Mouse (Mus musculus): Measurements from ENCODE around the gene Cldn4. TPM values are rescaled to one million over a fixed set of nuclear protein-coding genes. Genes with fewer than 3 reads are reported as not detected.

Gene Cldn4
- 46.3 and 68.0 TPM in 2 replicates for polyA plus RNA-seq (2015; fragmentation: Nextera tagmentation; extraction: Ambion mirVana)

DNA sequence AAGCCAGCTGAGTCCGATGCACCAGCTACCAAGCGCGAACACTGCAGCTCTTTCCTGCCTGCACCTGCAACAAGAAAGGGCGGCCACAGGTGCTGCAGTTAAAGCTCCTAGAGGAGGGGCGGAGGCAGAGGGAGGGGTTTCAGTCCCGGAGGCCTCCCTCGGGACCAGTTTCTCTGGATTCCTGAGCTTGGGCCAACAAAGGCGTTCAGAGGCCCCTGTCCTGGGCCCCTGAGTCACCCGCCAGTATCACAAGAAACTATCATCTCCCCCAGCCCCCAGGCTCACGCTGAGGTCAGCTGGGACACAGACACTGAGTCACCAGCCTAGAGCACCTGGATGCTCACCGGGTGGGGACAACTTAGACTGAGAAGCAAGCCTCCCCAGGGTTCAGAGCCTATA lies at the start of gene Cldn4:
Gene Cldn4 (minus strand): TSS at position 78 of the 399 bp plus-strand sequence.
- no peaks in the 10 kb centered on the region for H3K36me3 ChIP-seq
- H3K9ac ChIP-seq: 0 out of 2 replicates have a peak within 1 kb of the TSS, but pooled peaks have one; percentile 23
- H3K27ac ChIP-seq: peak within 1 kb of the TSS; percentile 54
- peak within 1 kb of the TSS; percentile 35 for H3K4me3 ChIP-seq
- H3K4me1 ChIP-seq: peaks cover 26% of the 10 kb centered on the region
- no peaks in the 10 kb centered on the region for H3K9me3 ChIP-seq
- H3K4me2 ChIP-seq: peak within 1 kb of the TSS; percentile 31
- WGBS: 9% methylated on average over 11 of the region's 11 CpGs
- peak; percentile 21; the same call in 1 of the 2 replicates for ATAC-seq (ENCODE audit: insufficient number of reproducible peaks, low FRiP score, low TSS enrichment, low read depth)
- H3K27me3 ChIP-seq: peaks cover 38% of the 10 kb centered on the region

DNA sequence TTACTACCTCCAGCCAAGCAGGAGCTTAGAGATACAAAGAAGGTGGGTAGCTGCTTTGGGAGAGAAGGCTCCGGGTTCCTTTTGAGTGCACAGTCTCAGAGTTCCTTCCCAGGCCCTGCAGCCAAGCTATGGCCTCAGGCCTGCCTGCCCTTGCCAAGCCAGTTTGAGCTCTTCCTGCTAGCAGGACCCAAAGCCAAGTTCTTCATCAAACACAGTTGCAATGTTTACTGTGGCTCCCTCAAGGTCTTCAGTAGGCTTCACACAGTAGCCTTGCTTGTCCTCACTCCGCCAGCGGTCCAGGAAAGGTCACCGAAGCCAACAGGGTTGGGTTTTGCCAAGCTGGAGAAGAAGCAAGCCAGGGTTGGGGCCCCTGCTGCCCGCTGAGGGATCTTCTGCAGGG lies 45.8 kb upstream of the Cldn4 start:
- no peak overlapping the region for H3K27ac ChIP-seq
- no peak overlapping the region for H3K9ac ChIP-seq
- no peak for ATAC-seq (ENCODE audit: insufficient number of reproducible peaks, low FRiP score, low TSS enrichment, low read depth)
- H3K27me3 ChIP-seq: peaks cover 29% of the 10 kb centered on the region
- no peak overlapping the region for H3K4me3 ChIP-seq
- no peaks in the 10 kb centered on the region for H3K9me3 ChIP-seq
- no peaks in the 10 kb centered on the region for H3K36me3 ChIP-seq
- no peak overlapping the region for H3K4me2 ChIP-seq
- WGBS: 82% methylated on average over 5 of the region's 5 CpGs
- 0 out of 2 replicates have a peak, but pooled peaks cover 4% of the 10 kb centered on the region for H3K4me1 ChIP-seq

DNA sequence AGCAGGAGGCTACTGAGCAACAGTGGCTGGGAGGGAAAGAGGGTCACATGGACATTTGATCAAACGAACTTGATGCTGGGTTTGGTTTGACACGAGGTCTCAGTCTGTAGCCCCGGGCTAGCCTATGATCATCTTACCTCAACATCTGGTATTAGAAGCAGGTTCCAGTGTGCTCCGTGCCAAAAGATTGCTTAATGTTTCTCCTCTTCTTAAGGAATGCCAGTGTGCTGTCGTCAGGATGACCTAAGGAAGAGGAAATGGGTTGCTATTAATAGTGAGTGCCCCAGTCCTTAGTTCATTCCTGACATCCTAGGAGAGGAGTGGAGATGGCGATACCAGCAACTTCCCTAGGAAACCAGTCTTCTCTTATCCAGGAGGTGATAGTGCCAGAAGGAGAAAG lies 43.0 kb upstream of the Cldn4 start:
- Histone ChIP-seq H3K9me3 (no peaks in the 10 kb centered on the region), H3K36me3 (no peaks in the 10 kb centered on the region), H3K27ac (no peak overlapping the region), H3K4me1 (peaks cover 24% of the 10 kb centered on the region), H3K4me3 (no peak overlapping the region), H3K9ac (no peak overlapping the region), H3K4me2 (no peak overlapping the region), H3K27me3 (peaks cover 58% of the 10 kb centered on the region)
- WGBS: 29% methylated on average over 6 of the region's 6 CpGs
- ATAC-seq (ENCODE audit: insufficient number of reproducible peaks, low FRiP score, low TSS enrichment, low read depth): no peak

DNA sequence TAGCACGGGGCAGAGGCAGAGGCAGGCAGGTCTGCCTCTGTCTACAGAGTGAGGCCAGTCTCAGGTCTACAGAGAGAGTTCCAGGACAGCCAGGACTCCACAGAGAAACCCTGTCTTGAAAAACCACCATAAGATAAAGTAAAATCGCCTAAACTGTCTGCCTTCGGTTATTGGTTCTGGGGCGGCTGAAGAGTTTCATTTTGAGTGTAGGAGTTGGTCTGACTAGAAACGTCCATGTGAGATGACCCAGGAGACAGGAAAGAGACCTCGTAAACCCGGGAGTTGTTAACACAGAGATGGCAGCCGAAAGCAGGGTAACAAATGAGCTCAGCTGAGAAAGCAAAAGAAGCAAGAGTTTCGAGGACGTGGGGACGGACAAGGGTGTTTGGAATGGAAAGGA lies 42.4 kb upstream of the Cldn4 start:
- no peaks in the 10 kb centered on the region for H3K9me3 ChIP-seq
- no peaks in the 10 kb centered on the region for H3K36me3 ChIP-seq
- peaks cover 24% of the 10 kb centered on the region for H3K4me1 ChIP-seq
- no peak overlapping the region for H3K9ac ChIP-seq
- WGBS: 55% methylated on average over 11 of the region's 11 CpGs
- H3K27me3 ChIP-seq: peaks cover 63% of the 10 kb centered on the region
- H3K4me2 ChIP-seq: no peak overlapping the region
- H3K4me3 ChIP-seq: no peak overlapping the region
- H3K27ac ChIP-seq: no peak overlapping the region
- ATAC-seq (ENCODE audit: insufficient number of reproducible peaks, low FRiP score, low TSS enrichment, low read depth): no peak

DNA sequence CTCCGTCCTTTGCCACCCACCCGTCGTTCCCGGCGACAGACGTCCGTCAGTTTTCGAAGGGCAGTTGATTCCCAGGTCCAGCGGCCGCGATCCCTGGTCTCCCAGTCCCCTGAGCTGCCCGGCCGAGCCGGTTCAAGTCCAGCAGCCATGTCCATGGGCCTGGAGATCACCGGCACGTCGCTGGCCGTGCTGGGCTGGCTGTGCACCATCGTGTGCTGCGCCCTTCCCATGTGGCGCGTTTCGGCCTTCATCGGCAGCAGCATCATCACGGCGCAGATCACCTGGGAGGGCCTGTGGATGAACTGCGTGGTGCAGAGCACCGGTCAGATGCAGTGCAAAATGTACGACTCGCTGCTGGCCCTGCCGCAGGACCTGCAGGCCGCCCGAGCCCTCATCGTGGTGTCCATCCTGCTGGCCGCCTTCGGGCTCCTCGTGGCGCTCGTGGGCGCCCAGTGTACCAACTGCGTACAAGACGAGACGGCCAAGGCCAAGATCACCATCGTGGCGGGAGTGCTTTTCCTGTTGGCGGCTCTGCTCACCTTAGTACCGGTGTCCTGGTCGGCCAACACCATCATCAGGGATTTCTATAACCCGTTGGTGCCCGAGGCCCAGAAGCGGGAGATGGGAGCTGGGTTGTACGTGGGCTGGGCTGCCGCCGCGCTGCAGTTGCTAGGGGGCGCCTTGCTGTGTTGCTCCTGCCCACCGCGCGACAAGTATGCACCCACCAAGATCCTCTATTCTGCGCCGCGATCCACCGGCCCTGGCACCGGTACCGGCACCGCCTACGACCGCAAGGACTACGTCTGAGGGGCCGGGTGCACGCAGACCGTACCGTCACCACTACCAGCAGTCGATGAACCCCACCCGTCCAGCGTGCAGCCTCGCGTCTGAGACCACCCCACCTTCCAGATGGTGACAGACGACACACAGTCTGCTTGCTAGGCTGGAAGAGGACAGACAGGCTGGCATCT lies 39.8 kb upstream of the Cldn4 start:
- Histone ChIP-seq H3K36me3 (no peaks in the 10 kb centered on the region), H3K9me3 (no peaks in the 10 kb centered on the region), H3K4me3 (peak overlapping the region; percentile 30), H3K9ac (no peak overlapping the region), H3K4me1 (peaks cover 24% of the 10 kb centered on the region), H3K4me2 (peak overlapping the region; percentile 49), H3K27me3 (peaks cover 66% of the 10 kb centered on the region), H3K27ac (no peak overlapping the region)
- no peak for ATAC-seq (ENCODE audit: insufficient number of reproducible peaks, low FRiP score, low TSS enrichment, low read depth)
- WGBS: 3% methylated on average over 79 of the region's 79 CpGs

DNA sequence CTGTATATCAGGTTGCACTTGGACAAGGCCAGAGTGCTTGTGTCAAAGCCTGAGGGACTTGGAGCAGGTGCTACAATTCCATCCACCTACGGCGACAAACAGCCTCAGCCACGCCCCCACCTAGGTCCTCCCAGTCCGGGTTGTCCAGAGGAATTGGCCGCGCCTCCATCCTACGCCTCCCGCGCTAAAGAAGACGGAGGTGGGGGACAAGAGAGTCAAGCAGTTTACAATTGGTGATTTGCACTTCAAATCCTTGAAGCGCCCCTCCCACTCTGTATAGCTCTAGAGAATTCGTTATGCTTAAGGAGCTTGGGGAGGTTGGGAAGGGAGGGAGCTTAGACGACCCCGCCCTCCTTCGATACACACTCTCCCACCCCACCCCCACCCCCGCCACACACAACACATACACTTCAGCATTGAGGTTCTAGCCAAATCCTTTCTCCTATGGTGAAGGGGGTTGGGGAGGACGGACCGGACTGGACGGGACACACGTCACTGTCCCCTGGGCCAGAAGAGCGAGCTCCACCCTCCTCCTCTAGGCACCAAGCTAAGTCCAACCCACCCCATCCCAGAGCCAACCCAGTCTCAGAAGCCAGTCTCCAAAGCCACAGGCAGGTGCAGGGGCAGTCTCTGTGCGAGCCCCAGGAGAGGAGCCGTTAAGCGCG lies 39.0 kb upstream of the Cldn4 start, which contains the start of gene Cldn3:
Gene Cldn3 (plus strand): TSS at position 582 of the 665 bp plus-strand sequence.
- no peak within 1 kb of the TSS for H3K9ac ChIP-seq
- no peak within 1 kb of the TSS for H3K27ac ChIP-seq
- WGBS: 1% methylated on average over 25 of the region's 25 CpGs

DNA sequence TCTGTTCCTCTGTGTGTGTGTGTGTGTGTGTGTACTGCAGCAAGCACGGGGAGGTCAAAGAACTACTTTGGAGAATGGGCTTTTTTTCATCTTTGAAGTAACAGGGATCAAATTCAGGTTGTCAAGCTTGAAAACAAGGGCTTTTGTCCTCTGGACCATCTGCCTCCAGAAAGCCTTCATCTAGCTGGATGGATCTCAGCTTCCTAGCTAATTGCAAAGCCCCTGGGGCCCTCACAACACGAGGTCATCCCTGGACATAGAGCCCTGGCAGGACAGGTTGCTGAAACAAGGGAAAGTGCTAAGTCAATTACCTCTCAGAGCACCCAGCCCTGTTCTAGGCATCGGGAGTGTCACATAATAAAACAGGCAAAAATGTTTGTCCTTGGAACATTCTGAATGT lies 37.0 kb upstream of the Cldn4 start:
- no peaks in the 10 kb centered on the region for H3K36me3 ChIP-seq
- ATAC-seq (ENCODE audit: insufficient number of reproducible peaks, low FRiP score, low TSS enrichment, low read depth): no peak
- no peak overlapping the region for H3K4me2 ChIP-seq
- no peak overlapping the region for H3K4me3 ChIP-seq
- peaks cover 20% of the 10 kb centered on the region for H3K4me1 ChIP-seq
- H3K9ac ChIP-seq: no peak overlapping the region
- H3K27ac ChIP-seq: no peak overlapping the region
- H3K27me3 ChIP-seq: peaks cover 48% of the 10 kb centered on the region
- H3K9me3 ChIP-seq: no peaks in the 10 kb centered on the region
- WGBS: 34% methylated on average over 3 of the region's 3 CpGs

More for the DNA sequence above, 39.0 kb upstream of the Cldn4 start, which contains the start of gene Cldn3:
- Histone ChIP-seq H3K4me2 (peak within 1 kb of the TSS; percentile 49), H3K4me1 (peaks cover 24% of the 10 kb centered on the region), H3K27me3 (peaks cover 64% of the 10 kb centered on the region), H3K4me3 (peak within 1 kb of the TSS; percentile 30), H3K36me3 (no peaks in the 10 kb centered on the region), H3K9me3 (no peaks in the 10 kb centered on the region)
- no peak for ATAC-seq (ENCODE audit: insufficient number of reproducible peaks, low FRiP score, low TSS enrichment, low read depth)

DNA sequence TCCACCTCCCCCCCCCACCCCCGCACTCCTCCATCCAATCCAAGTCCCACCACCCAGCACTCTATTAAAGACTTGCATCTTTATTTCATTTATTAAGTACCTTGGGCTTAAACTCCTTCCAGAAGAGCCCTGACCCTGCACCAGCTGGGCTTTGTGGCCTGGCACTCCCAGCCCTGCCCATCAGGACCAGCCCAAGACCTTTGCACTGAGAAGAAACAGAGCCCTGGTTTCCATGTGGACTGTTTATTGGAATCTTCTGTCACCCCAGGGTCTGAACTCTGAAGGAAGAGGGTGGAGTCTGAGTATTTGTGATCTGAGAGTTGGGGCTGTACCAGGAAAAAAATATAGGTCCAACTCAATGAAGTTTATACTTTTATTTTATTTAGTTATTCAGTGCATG lies 36.4 kb upstream of the Cldn4 start:
- no peak overlapping the region for H3K4me2 ChIP-seq
- no peak for ATAC-seq (ENCODE audit: insufficient number of reproducible peaks, low FRiP score, low TSS enrichment, low read depth)
- 76% methylated on average over 1 of the region's 1 CpGs for WGBS
- H3K9ac ChIP-seq: no peak overlapping the region
- H3K27me3 ChIP-seq: peaks cover 42% of the 10 kb centered on the region
- no peak overlapping the region for H3K4me3 ChIP-seq
- H3K36me3 ChIP-seq: no peaks in the 10 kb centered on the region
- peaks cover 20% of the 10 kb centered on the region for H3K4me1 ChIP-seq
- no peaks in the 10 kb centered on the region for H3K9me3 ChIP-seq
- no peak overlapping the region for H3K27ac ChIP-seq

DNA sequence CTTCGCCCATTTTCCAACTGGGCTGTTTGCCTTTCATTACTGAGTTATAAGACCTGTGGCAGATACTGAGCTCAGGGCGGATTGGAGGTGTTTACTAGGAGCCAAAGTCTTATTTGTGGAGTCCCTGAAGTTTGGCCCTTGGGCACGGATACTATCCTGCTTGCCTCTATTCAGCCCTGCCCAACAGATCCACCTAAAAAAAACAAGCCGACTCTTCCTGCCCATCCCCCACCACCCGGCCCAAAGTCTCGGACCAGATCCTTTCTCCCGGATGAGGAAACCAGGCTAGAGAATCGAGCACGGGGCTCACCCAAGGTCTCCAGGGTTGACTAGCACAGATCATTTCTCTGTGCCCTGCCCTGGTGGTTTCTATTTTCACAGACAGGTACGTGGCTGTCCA lies 34.4 kb upstream of the Cldn4 start:
- Histone ChIP-seq H3K4me2 (no peak overlapping the region), H3K4me3 (no peak overlapping the region), H3K27me3 (peaks cover 23% of the 10 kb centered on the region), H3K9ac (no peak overlapping the region), H3K4me1 (peaks cover 11% of the 10 kb centered on the region), H3K27ac (no peak overlapping the region), H3K36me3 (no peaks in the 10 kb centered on the region), H3K9me3 (no peaks in the 10 kb centered on the region)
- 67% methylated on average over 10 of the region's 10 CpGs for WGBS
- no peak for ATAC-seq (ENCODE audit: insufficient number of reproducible peaks, low FRiP score, low TSS enrichment, low read depth)

DNA sequence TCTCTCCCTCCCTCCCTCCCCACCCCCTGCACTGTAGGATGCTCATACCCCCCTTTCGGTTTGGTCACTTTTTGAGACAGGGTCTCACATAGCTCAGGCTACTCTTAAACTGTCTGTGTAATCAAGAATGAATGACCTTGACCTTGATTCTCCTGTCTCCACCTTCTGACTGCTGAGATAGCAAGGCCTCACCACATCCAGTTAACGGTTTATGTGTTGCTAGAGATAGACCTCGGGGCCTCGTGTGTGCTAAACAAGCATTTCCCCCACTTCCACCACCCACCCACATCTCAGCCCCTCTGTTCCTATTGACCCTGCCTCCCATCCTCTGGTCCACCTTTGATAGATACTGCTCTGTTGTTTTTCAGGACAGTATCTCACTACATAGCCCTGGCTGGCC lies 31.1 kb upstream of the Cldn4 start:
- no peaks in the 10 kb centered on the region for H3K36me3 ChIP-seq
- WGBS: 84% methylated on average over 4 of the region's 4 CpGs

DNA sequence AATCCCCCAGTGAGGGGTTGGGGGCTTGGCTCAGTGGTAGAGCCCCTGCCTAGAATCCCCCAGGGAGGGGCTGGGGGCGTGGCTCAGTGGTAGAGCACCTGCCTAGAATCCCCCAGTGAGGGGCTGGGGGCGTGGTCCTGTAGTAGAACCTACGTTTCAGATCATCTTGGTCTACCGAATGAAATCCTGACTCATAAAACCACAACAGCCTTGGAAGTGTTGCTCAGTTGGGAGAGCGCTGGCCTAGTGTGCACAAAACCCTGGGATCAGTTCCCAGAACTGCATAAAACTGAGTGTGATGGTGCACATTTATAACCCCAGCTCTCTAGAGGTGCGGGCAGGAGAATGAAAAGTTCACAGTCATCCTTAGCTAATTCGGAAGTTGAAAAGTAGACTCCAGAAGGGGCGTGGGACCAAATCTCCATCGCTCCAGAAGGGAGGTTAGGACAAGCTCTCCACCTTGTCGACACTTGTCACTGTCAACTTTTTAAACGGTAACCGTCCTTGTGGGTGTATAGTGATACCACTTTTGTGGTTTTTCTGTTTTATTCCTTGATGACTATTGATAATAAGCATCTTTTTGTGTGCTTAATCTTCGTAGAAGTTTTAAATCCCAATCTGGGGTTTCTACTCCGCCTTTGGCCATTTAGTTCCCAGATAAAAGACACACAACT lies 30.0 kb upstream of the Cldn4 start:
- H3K9ac ChIP-seq: no peak overlapping the region
- no peaks in the 10 kb centered on the region for H3K27me3 ChIP-seq
- no peak for ATAC-seq (ENCODE audit: insufficient number of reproducible peaks, low FRiP score, low TSS enrichment, low read depth)
- 84% methylated on average over 14 of the region's 14 CpGs for WGBS
- no peaks in the 10 kb centered on the region for H3K9me3 ChIP-seq
- no peak overlapping the region for H3K27ac ChIP-seq
- H3K4me1 ChIP-seq: no peaks in the 10 kb centered on the region
- no peak overlapping the region for H3K4me3 ChIP-seq
- no peak overlapping the region for H3K4me2 ChIP-seq
- no peaks in the 10 kb centered on the region for H3K36me3 ChIP-seq

More for the DNA sequence above, 31.1 kb upstream of the Cldn4 start:
- H3K9ac ChIP-seq: no peak overlapping the region
- no peaks in the 10 kb centered on the region for H3K9me3 ChIP-seq
- H3K4me1 ChIP-seq: no peaks in the 10 kb centered on the region
- H3K27me3 ChIP-seq: no peaks in the 10 kb centered on the region
- no peak overlapping the region for H3K4me2 ChIP-seq
- no peak overlapping the region for H3K4me3 ChIP-seq
- H3K27ac ChIP-seq: no peak overlapping the region
- no peak for ATAC-seq (ENCODE audit: insufficient number of reproducible peaks, low FRiP score, low TSS enrichment, low read depth)
